Mouse (Mus musculus): ENCODE measurements around the gene Usp43.

The Usp43 gene

GRCm38 (mm10) chr11:67921827-67922754, at the start of gene Usp43:
Gene Usp43, minus strand, starts transcription at chr11:67922153.
- peak; percentile 94 for DNase-seq

GRCm38 (mm10) chr11:67967831-67968230, 45.9 kb upstream of the Usp43 start:
- DNase-seq = no peak

GRCm38 (mm10) chr11:67965905-67966878, 44.2 kb upstream of the Usp43 start, which contains the start of gene Stx8:
Gene Stx8, plus strand, starts transcription at chr11:67966193.
- DNase-seq = peak; percentile 93

- peak; percentile 93 for DNase-seq
These were observed 43.4 kb upstream of the Usp43 start, which contains the start of gene Cfap52 for GRCm38 (mm10) chr11:67965242-67965883. Gene Cfap52, minus strand, starts transcription at chr11:67965651.

GRCm38 (mm10) chr11:67964110-67964509, 42.2 kb upstream of the Usp43 start:
- DNase-seq = no peak

- DNase-seq = no peak
These were observed 32.5 kb upstream of the Usp43 start for GRCm38 (mm10) chr11:67954413-67954812.

- DNase-seq = no peak
These were observed 31.7 kb upstream of the Usp43 start for GRCm38 (mm10) chr11:67953604-67954003.

- DNase-seq = no peak
These were observed 27.5 kb upstream of the Usp43 start for GRCm38 (mm10) chr11:67949475-67949874.

- DNase-seq = peak; percentile 45
These were observed 26.3 kb upstream of the Usp43 start for GRCm38 (mm10) chr11:67948229-67948628.

- no peak for DNase-seq
These were observed 10.2 kb upstream of the Usp43 start for GRCm38 (mm10) chr11:67932156-67932555.

GRCm38 (mm10) chr11:67926348-67927055, 4.5 kb upstream of the Usp43 start:
- no peak for DNase-seq

GRCm38 (mm10) chr11:67925000-67925399, 3.0 kb upstream of the Usp43 start:
- no peak for DNase-seq

- DNase-seq = peak; percentile 39
These were observed 1.8 kb upstream of the Usp43 start for GRCm38 (mm10) chr11:67923720-67924119.

- DNase-seq = peak; percentile 95
These were observed 787 bp upstream of the Usp43 start for GRCm38 (mm10) chr11:67922755-67923125.

- peak; percentile 70 for DNase-seq
These were observed 694 bp downstream of the Usp43 start for GRCm38 (mm10) chr11:67921091-67921826.

- DNase-seq = no peak
These were observed 1.6 kb downstream of the Usp43 start for GRCm38 (mm10) chr11:67920226-67920960.

- no peak for DNase-seq
These were observed 2.4 kb downstream of the Usp43 start for GRCm38 (mm10) chr11:67919593-67919992.

GRCm38 (mm10) chr11:67917126-67917525, 4.8 kb downstream of the Usp43 start:
- DNase-seq = peak; percentile 38

- no peak for DNase-seq
These were observed 10.9 kb downstream of the Usp43 start for GRCm38 (mm10) chr11:67911074-67911473.

- DNase-seq = no peak
These were observed 18.2 kb downstream of the Usp43 start for GRCm38 (mm10) chr11:67903756-67904155.
